Mouse (Mus musculus) liver, embryonic 18 days (tissue): ENCODE data around the gene Gm11444. TPM values are rescaled to one million over a fixed set of nuclear protein-coding genes. Genes with fewer than 3 reads are reported as not detected.

Experiments used
- polyA plus RNA-seq: library from polyadenylated mRNA; depleted of rRNA; stranded (reverse); fragments of >200 nt; gene quantifications from 2 replicates; pipeline ENCODE4 v1.2.3, GENCODE M21; 2012; rRNA removed

Gm11444 gene
- polyA plus RNA-seq, result not detected in 2 replicates

GRCm38 (mm10) chr11:85850233-85850632 lies at the start of gene Gm11444:
Gene Gm11444, minus strand, starts transcription at chr11:85850333.

GRCm38 (mm10) chr11:85885665-85886428 lies 35.7 kb upstream of the Gm11444 start, which contains the start of gene Tbx4:
Gene Tbx4, plus strand, starts transcription at chr11:85886422.

GRCm38 (mm10) chr11:85832231-85832924 lies 17.8 kb downstream of the Gm11444 start, which contains the start of gene Tbx2:
Gene Tbx2, plus strand, starts transcription at chr11:85832551.

Other genes with a start within 250 kb of the Gm11444 start
- 2.0 and 2.7 TPM in 2 replicates for gene Tbx2, start 17.8 kb downstream of the Gm11444 start, polyA plus RNA-seq
- gene Tbx4, start 36.1 kb upstream of the Gm11444 start, polyA plus RNA-seq, result 0.03 and 0.04 TPM in 2 replicates